Mouse (Mus musculus) limb, embryonic 10.5 days (tissue): ENCODE data around the gene Nrsn1. TPM values are rescaled to one million over a fixed set of nuclear protein-coding genes. Genes with fewer than 3 reads are reported as not detected.
A peak's percentile ranks its signal among the peaks of the same experiment; 100 is the strongest.
"Not testable (repeated sequence)": the region's sequence is repeated elsewhere in the genome, so short reads cannot be mapped to it uniquely, and the experiment has no call there.

Experiments used
- DNase-seq: peaks from one replicate; pipeline ENCODE4 v3.0.0-alpha.2; 2017; ENCODE audit warnings: low spot score
- H3K27ac ChIP-seq: fragments of 300-500 bp; sonication (generic); 2 replicates; pipeline ENCODE4 v1.5.1; 2016; ENCODE audit warnings: mild to moderate bottlenecking
- H3K27me3 ChIP-seq: fragments of 300-500 bp; sonication (generic); 2 replicates; pipeline ENCODE4 v1.6.1; 2016; ENCODE audit warnings: low read depth, mild to moderate bottlenecking; ENCODE audit not compliant: poor library complexity, severe bottlenecking
- H3K36me3 ChIP-seq: fragments of 300-500 bp; sonication (generic); 2 replicates; pipeline ENCODE4 v1.6.1; 2016; ENCODE audit warnings: mild to moderate bottlenecking, moderate library complexity
- H3K4me1 ChIP-seq: fragments of 300-500 bp; sonication (generic); 2 replicates; pipeline ENCODE4 v1.6.1; 2016
- H3K4me3 ChIP-seq: fragments of 300-500 bp; sonication (generic); 2 replicates; pipeline ENCODE4 v1.5.1; 2016; ENCODE audit warnings: mild to moderate bottlenecking, moderate library complexity
- H3K9me3 ChIP-seq: fragments of 300-500 bp; sonication (generic); replicated peaks from 2 replicates; pipeline ENCODE4 v1.6.1; 2016; ENCODE audit warnings: mild to moderate bottlenecking
- WGBS: fragments of 180-500 bp; shearing (Covaris S2); methylation state at CpG from one replicate; pipeline ENCODE4 v1.1.7; 2016; 5-methylcytosine and 5-hydroxymethylcytosine counted together
- polyA plus RNA-seq: library from polyadenylated mRNA; unstranded; fragments of >200 nt; fragmentation: Nextera tagmentation; extraction: Ambion mirVana; gene quantifications from 2 replicates; pipeline ENCODE4 v1.2.1, GENCODE M21; 2016

Nrsn1 gene
- polyA plus RNA-seq: 0.34 and 0.55 TPM in 2 replicates

- Histone ChIP-seq H3K4me1 (peaks cover 11% of the 10 kb centered on the region), H3K4me3 (peak within 1 kb of the TSS; percentile 51)
- not testable (repeated sequence) for H3K36me3 ChIP-seq, H3K9me3 ChIP-seq, DNase-seq, H3K27me3 ChIP-seq, H3K27ac ChIP-seq
- WGBS: 66% methylated on average over 2 of the region's 2 CpGs
These were observed at the start of gene Nrsn1 for GRCm38 (mm10) chr13:25270402-25270801. Gene Nrsn1 (minus strand): TSS chr13:25270502.

GRCm38 (mm10) chr13:25312059-25312458 is 41.8 kb upstream of the Nrsn1 start:
- DNase-seq: no peak
- Histone ChIP-seq H3K27me3 (peaks cover 6% of the 10 kb centered on the region; the same call in 1 of the 2 replicates), H3K36me3 (no peaks in the 10 kb centered on the region), H3K27ac (no peak overlapping the region), H3K9me3 (no peaks in the 10 kb centered on the region), H3K4me3 (no peak overlapping the region), H3K4me1 (no peaks in the 10 kb centered on the region)
- WGBS: 89% methylated on average over 2 of the region's 2 CpGs

GRCm38 (mm10) chr13:25310068-25310467 is 39.8 kb upstream of the Nrsn1 start:
- no peaks in the 10 kb centered on the region for H3K9me3 ChIP-seq
- no peaks in the 10 kb centered on the region for H3K27me3 ChIP-seq
- H3K4me3 ChIP-seq: no peak overlapping the region
- no peak for DNase-seq
- H3K36me3 ChIP-seq: no peaks in the 10 kb centered on the region
- no peak overlapping the region for H3K27ac ChIP-seq
- H3K4me1 ChIP-seq: no peaks in the 10 kb centered on the region

- 89% methylated on average over 1 of the region's 1 CpGs for WGBS
- Histone ChIP-seq H3K36me3 (no peaks in the 10 kb centered on the region), H3K4me3 (no peak overlapping the region), H3K9me3 (no peaks in the 10 kb centered on the region), H3K27ac (no peak overlapping the region), H3K27me3 (no peaks in the 10 kb centered on the region), H3K4me1 (no peaks in the 10 kb centered on the region)
- DNase-seq: no peak
These were observed 18.4 kb upstream of the Nrsn1 start for GRCm38 (mm10) chr13:25288736-25289135.

GRCm38 (mm10) chr13:25274934-25275565 is 4.7 kb upstream of the Nrsn1 start:
- H3K27me3 ChIP-seq: no peaks in the 10 kb centered on the region
- no peak overlapping the region for H3K27ac ChIP-seq
- no peaks in the 10 kb centered on the region for H3K36me3 ChIP-seq
- no peak overlapping the region for H3K4me3 ChIP-seq
- no peaks in the 10 kb centered on the region for H3K9me3 ChIP-seq
- DNase-seq: no peak
- H3K4me1 ChIP-seq: peaks cover 2% of the 10 kb centered on the region
- 46% methylated on average over 5 of the region's 5 CpGs for WGBS

GRCm38 (mm10) chr13:25272189-25272588 is 1.9 kb upstream of the Nrsn1 start:
- peaks cover 11% of the 10 kb centered on the region for H3K4me1 ChIP-seq
- H3K36me3 ChIP-seq: no peaks in the 10 kb centered on the region
- no peak overlapping the region for H3K4me3 ChIP-seq
- H3K27me3 ChIP-seq: no peaks in the 10 kb centered on the region
- 65% methylated on average over 4 of the region's 4 CpGs for WGBS
- no peaks in the 10 kb centered on the region for H3K9me3 ChIP-seq
- no peak overlapping the region for H3K27ac ChIP-seq
- no peak for DNase-seq

- no peak overlapping the region for H3K27ac ChIP-seq
- no peaks in the 10 kb centered on the region for H3K27me3 ChIP-seq
- H3K36me3 ChIP-seq: no peaks in the 10 kb centered on the region
- H3K4me1 ChIP-seq: peaks cover 11% of the 10 kb centered on the region
- H3K9me3 ChIP-seq: no peaks in the 10 kb centered on the region
- peak; percentile 77 for DNase-seq
- 3% methylated on average over 42 of the region's 42 CpGs for WGBS
- peak overlapping the region; percentile 51 for H3K4me3 ChIP-seq
These were observed 583 bp downstream of the Nrsn1 start for GRCm38 (mm10) chr13:25269569-25270268.

GRCm38 (mm10) chr13:25269039-25269438 is 1.3 kb downstream of the Nrsn1 start:
- Histone ChIP-seq H3K27me3 (no peaks in the 10 kb centered on the region), H3K36me3 (no peaks in the 10 kb centered on the region), H3K4me1 (peaks cover 11% of the 10 kb centered on the region), H3K27ac (no peak overlapping the region), H3K4me3 (no peak overlapping the region), H3K9me3 (no peaks in the 10 kb centered on the region)
- WGBS: 19% methylated on average over 2 of the region's 2 CpGs
- peak; percentile 86 for DNase-seq

GRCm38 (mm10) chr13:25262748-25263147 is 7.6 kb downstream of the Nrsn1 start:
- no peak overlapping the region for H3K4me3 ChIP-seq
- no peaks in the 10 kb centered on the region for H3K9me3 ChIP-seq
- no peak overlapping the region for H3K27ac ChIP-seq
- H3K36me3 ChIP-seq: no peaks in the 10 kb centered on the region
- H3K4me1 ChIP-seq: peaks cover 10% of the 10 kb centered on the region
- H3K27me3 ChIP-seq: no peaks in the 10 kb centered on the region
- 82% methylated on average over 4 of the region's 4 CpGs for WGBS
- DNase-seq: no peak

- WGBS: 92% methylated on average over 6 of the region's 6 CpGs
These were observed 12.7 kb downstream of the Nrsn1 start for GRCm38 (mm10) chr13:25257608-25258007.

GRCm38 (mm10) chr13:25254478-25255263 is 15.6 kb downstream of the Nrsn1 start:
- H3K9me3 ChIP-seq: no peaks in the 10 kb centered on the region
- DNase-seq: no peak
- no peak overlapping the region for H3K27ac ChIP-seq
- H3K4me3 ChIP-seq: no peak overlapping the region
- no peaks in the 10 kb centered on the region for H3K4me1 ChIP-seq
- H3K27me3 ChIP-seq: no peaks in the 10 kb centered on the region
- H3K36me3 ChIP-seq: no peaks in the 10 kb centered on the region
- WGBS: 82% methylated on average over 9 of the region's 9 CpGs

More at GRCm38 (mm10) chr13:25257608-25258007, 12.7 kb downstream of the Nrsn1 start:
- Histone ChIP-seq H3K4me3 (no peak overlapping the region), H3K27me3 (no peaks in the 10 kb centered on the region), H3K4me1 (peaks cover 10% of the 10 kb centered on the region), H3K9me3 (no peaks in the 10 kb centered on the region), H3K27ac (no peak overlapping the region), H3K36me3 (no peaks in the 10 kb centered on the region)
- DNase-seq: no peak

GRCm38 (mm10) chr13:25251893-25252292 is 18.4 kb downstream of the Nrsn1 start:
- Histone ChIP-seq H3K4me1 (no peaks in the 10 kb centered on the region), H3K9me3 (no peaks in the 10 kb centered on the region), H3K36me3 (no peaks in the 10 kb centered on the region), H3K4me3 (no peak overlapping the region), H3K27ac (no peak overlapping the region), H3K27me3 (no peaks in the 10 kb centered on the region)
- WGBS: 86% methylated on average over 1 of the region's 1 CpGs
- DNase-seq: no peak
